Mouse (Mus musculus) left cerebral cortex, postnatal 14 days (tissue): ENCODE measurements around the gene Tmem53. TPM values are rescaled to one million over a fixed set of nuclear protein-coding genes. Genes with fewer than 3 reads are reported as not detected.

Experiments
- DNase-seq, 2 experiments: peaks; one replicate each; pipeline ENCODE4 v3.0.0; 2021 to 2022; ENCODE audit warnings: low spot score in 2 of 2, mixed read lengths in 1 of 2
- intact Hi-C: fragments of 180-260 bp; cut with DNase I; formaldehyde crosslinking; loops from one replicate; pipeline ENCODE4 v1.15.1; 2025
- total RNA-seq, 2 experiments: library from RNA; stranded (reverse); gene quantifications; 2 replicates each; pipeline ENCODE4 v1.2.3; 2021

The Tmem53 gene
- total RNA-seq, 2 experiments from 2014 or later, result 2.3 to 3.6 TPM

DNA sequence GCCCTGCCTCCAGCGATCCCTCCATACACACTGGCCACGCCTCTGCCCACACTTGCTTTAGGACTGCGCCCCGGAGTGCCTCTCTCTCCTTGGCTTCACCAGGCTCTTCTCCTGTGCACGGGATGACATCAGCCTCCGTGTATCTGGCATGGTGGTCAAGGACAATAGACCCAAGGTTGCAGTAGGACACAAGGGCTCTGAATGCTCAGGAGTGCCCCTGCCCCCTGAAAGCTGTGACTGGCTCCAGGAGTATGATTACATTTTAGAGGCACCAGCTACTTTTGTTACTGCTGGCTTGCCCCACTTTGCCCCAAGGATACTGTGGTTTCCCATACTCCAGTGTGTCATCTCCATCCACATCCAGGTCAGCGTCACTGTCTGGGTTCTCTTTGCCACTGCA, 25.9 kb downstream of the Tmem53 start:
- intact Hi-C loops, result loop anchor here (10.0 kb wide), 1 partner anchor 497 kb away; no protein-coding TSS in a partner anchor
- no peak for DNase-seq

DNA sequence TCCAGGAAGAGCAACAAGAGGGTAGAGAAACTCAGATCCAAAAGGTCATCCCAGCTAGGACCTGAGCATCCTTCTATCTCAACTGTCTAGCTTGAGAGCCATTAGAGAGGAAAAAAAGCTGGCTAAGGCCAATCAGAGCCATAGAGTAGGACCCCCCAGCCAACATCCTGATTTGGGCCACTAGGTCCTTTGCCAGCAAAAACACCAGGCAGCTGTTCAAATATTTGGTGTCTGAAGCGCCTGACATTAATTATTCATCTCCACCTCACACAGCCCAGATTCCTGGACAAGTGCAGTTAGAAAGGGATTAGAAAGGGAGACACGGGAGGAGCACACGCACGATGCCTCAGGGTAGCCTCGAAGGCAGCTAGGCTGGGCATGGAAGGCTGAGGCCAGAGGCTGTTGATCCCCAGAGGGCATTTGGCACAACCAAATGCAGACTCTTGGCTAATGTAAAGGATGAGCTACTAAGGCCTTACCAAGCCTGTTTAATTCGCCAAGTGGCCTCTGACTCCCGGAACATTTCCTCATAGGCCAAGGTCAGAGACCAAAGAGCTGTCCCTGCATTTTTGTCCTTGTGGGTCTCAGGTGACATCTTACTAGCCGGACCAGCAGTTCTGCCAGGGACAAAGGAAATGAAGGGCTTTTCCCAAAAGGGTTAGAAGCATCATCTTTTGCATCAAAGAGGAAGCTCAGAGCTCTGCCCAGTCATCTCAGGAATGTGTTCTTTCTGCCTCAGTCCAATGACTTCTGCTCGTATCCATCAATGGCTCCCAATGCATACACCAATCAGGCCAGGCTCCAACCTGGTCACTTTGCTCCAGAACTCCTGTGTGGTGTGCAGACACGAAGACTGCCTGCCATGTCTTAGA, 26.9 kb downstream of the Tmem53 start:
- intact Hi-C loops, result loop anchor here (10.0 kb wide), 1 partner anchor 496 kb away; no protein-coding TSS in a partner anchor
- no peak for DNase-seq

DNA sequence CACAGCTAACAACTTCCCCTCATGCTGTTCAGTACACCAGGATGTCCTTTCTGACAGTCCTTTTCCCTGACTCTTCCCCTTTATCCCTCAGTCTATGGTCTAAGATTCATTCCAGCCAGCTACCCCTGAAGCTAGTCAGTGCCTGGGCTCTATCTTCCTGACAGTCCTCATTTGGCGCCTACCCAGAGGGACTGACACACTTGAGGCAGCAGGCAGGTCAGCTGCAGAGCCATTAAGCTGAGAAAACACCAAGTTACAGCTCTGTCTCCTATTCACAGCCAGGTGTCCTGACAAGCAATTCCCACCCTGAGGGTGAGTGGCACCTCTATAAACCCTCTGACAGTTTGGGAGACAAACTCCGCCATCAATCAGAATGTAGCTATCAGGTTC, 27.5 kb downstream of the Tmem53 start:
- intact Hi-C loops, result loop anchor here (10.0 kb wide), 1 partner anchor 496 kb away; no protein-coding TSS in a partner anchor
- DNase-seq, result no peak

DNA sequence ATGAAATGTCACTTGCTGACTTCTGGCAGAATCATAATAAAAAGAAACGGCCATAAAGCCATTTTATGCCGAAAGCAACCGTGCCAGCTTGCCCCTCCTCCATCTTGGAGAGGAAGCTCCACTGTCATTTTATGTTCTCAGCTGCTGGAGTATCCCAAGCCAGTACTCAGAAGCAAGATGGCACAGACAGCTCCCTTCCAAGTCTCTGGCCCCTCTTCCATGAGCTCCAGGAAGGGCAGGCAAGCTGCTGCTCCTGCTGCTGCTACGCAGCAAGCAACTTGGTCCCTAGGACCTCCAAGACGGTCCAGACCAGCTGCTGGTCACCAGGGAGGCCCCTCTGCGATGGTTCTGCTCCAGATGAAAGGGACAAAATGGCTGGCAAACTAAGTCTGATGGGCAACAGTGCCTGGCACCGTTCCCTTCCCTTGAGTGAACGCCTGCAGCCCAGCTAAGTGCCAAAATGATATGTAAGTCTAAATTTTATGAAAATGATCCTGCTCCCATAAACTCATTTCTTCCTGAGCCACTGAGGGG, 28.7 kb downstream of the Tmem53 start:
- intact Hi-C loops, result no loop called here
- DNase-seq, result no peak

DNA sequence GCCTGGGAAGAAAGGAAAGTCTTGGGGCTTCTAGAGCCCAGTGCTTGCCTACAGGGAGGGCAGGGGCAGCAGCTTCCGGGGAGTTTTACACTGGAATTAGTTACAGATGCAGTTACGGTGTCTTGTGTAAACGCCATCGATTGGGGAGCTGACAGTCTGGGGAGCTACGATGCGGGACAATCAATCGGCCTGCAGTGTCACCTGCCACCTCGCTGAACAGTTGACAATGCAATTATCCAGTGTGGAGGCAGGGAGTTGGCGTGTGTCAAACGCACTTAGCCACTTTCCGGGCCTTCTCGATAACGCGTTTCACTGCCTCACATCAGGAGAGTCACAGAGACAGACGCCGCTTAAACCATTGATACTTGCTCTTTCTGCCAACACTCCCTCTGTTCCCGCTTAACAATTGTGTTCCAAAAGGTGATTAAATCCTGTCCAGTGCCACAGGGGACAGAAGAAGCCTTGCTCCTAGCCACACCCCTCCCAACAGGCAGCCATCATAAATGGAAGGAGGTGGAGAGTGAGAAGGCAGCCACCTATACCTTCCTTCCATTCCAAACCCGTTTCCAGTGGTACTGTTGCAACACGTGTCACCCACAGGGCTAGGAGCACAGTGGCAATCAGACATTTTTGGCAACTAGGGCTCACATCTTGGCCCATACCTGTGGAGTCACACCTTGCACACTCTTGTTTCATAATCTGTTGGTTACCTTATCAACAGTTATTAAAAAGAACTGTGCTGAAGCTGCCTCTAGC, 29.5 kb downstream of the Tmem53 start:
- DNase-seq, result no peak
- intact Hi-C loops, result no loop called here

DNA sequence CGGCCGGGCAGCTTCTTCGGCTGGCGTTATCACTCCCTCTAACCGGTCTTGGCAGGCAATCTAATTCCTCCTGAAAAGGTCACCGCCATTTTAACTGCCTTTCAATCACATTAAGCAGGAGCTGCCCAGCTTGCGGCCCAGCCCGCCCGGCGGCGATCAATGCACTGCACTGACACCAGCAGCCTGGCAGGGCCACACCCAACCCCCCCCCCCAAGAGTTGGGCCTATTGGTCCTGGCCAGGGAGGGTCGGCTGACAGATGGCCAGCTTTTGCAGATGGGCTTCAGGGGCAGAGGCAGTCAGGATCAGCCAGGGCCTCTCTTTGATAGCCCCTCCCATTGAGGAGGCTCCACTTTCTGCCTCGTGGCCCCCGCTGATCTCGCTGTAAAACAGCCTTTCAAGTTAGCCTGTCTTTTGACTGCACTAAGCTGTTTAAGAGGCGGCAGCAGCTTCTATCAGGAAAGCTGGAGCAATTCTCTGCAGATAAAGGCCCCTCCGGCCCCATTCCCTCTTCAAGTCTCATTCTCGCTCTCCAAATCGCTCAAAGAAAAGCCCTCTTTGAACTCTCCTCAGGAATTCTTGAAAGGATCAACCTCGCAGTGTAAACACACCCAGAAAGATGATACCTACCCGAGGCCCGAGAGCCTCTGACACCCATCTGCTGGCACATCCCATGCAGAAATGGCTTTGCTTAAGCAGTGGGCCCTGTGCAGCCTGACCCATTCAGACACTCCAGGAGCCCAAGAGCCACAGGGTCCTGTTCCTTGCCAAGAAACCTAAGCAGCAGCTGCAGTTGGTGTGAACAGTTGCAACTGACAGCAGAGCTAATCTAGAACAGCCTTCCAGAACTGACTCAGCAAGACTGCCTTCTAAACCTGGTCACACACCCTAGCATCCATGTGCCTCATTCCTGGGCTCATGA, 31.8 kb downstream of the Tmem53 start:
- no peak for DNase-seq
- intact Hi-C loops, result no loop called here

DNA sequence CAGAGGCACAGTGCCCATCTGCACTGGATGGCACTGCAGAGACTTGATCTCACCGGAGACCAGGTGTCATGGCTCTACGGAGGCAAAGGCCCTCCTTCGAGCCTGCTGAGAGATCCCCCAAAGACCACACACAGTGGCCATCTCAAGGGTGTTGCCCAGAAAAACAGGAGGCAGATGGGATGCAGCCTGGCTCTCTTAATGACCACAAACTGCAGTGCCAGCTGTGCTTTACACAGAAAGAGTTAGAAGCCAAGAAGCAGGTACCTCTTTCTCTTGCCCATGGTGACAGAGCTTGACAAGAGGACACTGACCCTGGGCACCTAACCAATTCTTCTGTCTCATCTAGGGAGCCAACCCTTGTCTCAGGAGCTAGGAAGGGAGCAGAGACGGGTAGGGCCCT, 32.6 kb downstream of the Tmem53 start:
- no peak for DNase-seq
- intact Hi-C loops, result no loop called here

DNA sequence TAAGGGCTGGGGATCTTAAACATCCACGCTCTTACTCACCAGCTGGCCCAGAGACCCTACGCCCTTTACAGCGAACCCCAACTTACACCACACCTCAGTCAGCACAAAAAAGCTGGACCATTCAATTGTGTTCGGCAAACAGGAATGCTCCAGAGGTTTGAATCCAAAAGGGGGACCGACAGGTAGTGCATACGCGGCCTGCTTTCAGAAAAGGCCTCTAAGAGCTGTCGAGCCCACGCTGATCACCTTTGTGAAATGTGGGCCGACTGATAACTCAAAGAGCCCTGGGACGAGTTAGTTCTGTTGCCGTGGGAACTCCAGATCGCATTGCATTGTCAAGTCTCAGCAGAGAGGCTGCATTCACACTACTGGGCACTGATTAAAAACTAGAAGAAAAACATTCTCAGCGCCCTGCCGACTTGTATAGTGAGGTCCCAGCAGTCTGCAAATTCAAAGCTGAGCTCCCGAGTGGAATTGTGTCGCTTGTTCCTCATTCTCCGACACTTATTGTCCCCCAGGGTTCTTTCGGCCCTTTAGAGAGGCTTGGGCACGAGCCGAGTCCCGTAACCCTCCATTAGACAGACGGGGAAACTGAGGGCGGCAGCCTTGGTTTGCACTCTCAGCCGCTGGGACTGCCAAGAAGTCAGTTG, 36.7 kb downstream of the Tmem53 start:
- no peak for DNase-seq
- intact Hi-C loops, result no loop called here

DNA sequence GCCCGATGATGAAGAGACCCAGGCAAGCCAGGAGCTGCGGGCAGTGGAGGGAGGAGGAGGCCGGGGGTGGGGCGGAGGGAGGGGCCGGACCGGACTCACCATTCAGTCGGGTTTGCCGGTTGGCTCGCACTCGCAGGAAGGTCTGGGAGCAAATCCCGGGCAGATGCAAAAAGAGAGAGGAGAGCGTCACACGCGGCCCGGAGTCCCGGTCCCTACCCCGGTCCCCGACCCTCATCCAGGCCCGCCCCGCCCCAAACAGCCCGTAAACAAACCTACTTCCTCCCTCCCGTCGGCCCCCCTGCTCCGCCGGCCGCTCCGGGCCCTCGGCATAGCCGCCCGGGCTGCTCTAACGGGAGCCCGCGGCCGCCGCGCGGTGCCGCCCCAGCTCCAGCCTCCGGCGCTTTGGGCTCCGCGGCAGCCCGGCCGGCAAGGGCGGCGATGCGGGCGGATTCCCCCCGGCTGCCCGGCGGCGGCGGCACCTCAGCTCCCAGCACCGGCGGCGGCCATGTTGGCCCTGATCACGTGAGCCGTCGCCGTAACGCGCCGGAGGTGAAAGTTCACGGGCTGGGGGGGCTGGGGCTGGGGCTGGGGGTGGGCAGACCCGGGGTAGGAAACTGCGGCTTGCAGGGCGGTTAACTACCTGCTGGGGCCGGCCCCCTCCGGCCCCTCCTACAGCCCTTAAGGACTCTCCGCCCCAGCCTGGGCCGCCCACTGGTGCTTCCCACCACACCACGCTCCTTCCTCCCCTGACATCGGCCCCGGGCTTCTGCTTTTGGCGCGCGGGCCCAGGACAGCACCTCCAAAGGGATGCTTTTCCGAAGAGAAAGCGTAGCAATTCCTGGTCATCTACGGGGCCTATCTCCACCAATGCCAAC, 37.4 kb downstream of the Tmem53 start:
- DNase-seq, result peak in 1 of 2 experiments; percentile 76
- intact Hi-C loops, result no loop called here

DNA sequence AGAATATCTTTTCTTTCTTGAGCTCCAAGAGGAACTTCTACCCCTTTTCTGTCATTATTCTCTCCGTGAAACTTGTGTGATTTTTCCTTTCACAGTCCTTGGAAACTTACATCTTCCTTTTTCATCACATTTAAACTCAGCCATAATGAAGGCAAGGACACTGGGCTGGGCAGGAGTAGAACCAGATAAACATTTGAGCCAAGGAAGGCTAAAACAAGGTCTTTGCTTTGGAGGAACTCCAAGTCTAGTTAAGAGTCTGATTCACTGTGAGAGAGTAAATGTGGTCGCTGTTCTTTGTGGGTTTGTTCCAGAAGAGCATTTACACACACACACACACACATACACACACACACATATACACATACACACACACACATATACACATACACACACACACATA, 39.9 kb downstream of the Tmem53 start:
- intact Hi-C loops, result no loop called here
- DNase-seq, result no peak

DNA sequence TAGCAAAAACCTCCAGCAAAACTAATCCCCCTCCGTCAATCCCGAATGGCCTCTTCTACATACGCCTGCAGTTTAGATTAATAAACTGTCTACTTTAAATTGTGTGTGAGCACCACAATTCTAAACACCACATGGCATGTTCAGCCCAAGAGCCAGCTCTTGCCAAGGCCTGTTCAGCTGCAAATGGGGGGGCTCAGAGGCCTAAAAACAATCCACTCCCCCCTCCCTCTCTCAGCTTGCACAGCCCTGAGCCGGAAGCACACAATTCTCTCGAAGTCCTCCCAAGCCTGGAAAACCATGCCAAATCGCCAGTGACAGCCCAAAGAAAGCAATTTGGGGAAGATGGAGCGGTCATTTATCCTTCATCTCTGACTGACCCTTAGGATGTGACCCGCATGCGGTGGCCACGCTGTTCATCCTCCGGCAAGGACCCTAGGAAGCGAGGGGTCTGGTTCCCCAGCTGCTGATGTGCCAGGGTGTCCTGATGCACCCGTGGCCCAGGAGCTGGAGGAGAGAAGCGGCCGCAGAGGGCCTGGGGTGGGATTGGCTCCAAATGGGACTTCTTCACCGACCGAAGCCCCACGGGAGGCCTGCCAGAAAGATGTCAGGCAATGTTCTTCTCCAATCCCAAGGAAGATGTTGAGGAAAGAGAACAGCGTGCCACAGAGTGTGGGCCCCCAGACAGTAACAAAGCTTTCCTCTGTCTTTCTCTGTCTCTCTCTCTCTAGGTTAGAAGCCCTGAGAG, 45.3 kb downstream of the Tmem53 start:
- no peak for DNase-seq
- intact Hi-C loops, result no loop called here

DNA sequence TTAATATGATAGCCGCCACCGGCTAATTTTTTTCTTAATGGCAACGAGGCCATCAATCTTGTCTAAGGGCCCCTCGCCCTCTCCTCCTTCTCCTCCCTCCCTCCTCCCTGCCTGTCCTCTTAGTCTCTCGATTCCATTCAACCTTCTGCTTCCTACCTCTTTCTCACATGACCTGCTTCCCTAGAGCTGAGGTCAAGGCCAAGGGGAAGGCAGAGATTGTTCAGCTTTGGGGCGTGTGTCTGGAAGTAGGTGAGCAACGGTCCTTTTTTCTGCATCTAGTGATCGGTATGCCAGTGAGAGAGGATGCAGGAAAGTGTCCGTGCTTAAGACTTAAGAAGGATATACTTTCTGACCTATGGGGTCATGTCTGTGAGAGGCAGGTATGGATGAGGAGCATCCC, 46.1 kb downstream of the Tmem53 start:
- intact Hi-C loops, result no loop called here
- no peak for DNase-seq

DNA sequence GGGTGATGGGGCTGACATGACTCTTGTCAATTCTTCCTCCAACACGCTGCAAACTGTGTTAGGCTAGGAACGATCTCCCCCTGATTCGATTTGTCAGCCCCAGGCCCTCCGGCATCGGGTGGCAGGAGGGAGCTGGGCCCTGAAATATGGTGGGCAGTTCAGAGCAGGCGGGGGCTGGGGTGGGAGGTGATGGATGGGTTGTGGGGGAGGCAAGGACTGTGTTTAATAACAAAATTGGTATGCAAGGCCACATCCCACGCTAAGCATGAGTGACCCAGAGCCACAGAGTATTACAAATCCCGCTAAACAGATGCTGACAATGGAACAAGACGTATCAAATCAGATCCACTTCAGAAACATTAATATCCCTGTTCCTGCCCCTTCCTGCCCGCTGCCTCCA, 48.2 kb downstream of the Tmem53 start:
- intact Hi-C loops, result no loop called here
- no peak for DNase-seq

DNA sequence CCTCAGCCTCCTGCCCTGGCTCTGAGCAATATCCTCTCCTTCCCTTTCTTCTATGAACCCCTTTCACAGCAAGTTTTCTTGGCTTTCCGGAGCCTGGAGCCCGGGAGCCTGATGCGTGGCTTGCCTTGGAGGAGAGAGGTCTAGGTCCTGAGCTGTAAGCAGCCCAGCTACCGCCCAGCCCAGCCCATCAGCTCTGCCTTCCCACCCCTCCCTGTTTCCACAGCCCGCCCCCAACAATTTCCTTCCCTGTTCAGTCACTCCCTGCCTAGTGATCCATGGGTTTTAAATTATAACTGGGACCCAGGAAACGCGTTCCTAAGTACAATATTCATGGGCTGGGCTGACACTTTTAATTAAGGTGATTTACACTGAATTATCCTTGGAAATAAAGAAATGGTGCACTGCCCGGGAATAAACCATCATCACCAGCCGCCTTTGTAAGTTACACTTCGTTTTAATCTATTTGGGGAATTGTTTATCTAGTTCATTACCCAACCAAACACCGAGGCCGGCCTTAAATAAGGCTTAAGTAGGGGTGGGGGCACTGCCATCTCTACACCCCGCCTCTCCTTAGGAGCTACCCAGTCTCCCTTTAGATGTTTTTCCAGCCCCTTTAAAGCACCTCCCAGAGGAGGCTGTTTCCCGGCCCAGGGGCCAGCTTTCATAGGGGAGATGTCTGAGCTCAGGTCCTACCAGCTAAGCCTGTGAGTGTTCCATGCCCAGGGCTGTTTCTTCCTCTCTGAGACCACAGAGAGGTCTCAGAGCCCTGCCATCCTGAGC, 50.5 kb downstream of the Tmem53 start:
- intact Hi-C loops, result no loop called here
- no peak for DNase-seq

DNA sequence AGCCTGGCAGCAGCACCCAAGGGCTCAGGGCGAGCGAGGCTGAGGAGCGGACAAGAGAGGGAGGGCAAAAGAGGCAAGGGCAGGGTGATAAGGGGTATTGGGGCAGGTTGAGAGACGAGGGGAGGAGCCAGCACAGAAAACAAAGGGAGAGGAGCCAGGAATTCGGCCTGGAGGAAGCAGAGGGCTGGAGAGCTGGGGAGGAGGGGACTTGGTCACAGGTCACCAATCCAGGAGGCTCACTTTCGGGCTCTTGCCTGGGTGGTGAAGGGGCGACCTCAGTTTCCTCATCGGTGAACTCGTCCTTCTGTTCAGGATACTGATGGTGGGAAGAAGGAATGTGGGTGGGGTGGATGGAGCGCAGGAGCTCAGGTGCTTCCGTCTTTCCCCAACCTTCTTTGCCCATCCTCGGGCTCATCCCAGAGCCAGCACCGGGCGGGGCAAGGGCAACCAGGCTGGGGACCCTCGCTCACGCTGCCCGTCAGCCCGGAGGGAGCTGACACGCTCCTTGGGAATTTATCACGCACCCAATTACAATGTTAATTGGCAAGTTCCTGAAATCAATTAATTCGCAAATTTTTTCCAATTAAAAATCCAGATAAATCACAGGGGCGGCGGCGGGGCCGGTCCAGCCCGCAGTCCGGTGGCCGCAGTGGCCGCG, 52.0 kb downstream of the Tmem53 start:
- DNase-seq, result no peak
- intact Hi-C loops, result no loop called here
